Mouse (Mus musculus) adrenal gland, adult 2 months (tissue): Measurements from ENCODE around the gene Uspl1. TPM values are rescaled to one million over a fixed set of nuclear protein-coding genes. Genes with fewer than 3 reads are reported as not detected.

ENCODE experiments used
- DNase-seq: peaks from one replicate; pipeline ENCODE4 v3.0.0; 2021
- polyA plus RNA-seq: library from polyadenylated mRNA; depleted of rRNA; stranded (reverse); fragments of >200 nt; gene quantifications from 2 replicates; pipeline ENCODE4 v1.2.3, GENCODE M21; 2012
- total RNA-seq, 2 experiments: library from RNA; stranded (reverse); gene quantifications; 2 replicates each; pipeline ENCODE4 v1.2.3; 2021

Uspl1 gene
- total and polyA plus RNA-seq, 3 experiments: 4.2 to 40.7 (median 28.5) TPM

- DNase-seq: no peak
These were observed 26.9 kb downstream of the Uspl1 start for GRCm38 (mm10) chr5:149211041-149211440.

- no peak for DNase-seq
These were observed 28.7 kb downstream of the Uspl1 start for GRCm38 (mm10) chr5:149212806-149213205.

- no peak for DNase-seq
These were observed 31.4 kb downstream of the Uspl1 start for GRCm38 (mm10) chr5:149215540-149215939.

DNA sequence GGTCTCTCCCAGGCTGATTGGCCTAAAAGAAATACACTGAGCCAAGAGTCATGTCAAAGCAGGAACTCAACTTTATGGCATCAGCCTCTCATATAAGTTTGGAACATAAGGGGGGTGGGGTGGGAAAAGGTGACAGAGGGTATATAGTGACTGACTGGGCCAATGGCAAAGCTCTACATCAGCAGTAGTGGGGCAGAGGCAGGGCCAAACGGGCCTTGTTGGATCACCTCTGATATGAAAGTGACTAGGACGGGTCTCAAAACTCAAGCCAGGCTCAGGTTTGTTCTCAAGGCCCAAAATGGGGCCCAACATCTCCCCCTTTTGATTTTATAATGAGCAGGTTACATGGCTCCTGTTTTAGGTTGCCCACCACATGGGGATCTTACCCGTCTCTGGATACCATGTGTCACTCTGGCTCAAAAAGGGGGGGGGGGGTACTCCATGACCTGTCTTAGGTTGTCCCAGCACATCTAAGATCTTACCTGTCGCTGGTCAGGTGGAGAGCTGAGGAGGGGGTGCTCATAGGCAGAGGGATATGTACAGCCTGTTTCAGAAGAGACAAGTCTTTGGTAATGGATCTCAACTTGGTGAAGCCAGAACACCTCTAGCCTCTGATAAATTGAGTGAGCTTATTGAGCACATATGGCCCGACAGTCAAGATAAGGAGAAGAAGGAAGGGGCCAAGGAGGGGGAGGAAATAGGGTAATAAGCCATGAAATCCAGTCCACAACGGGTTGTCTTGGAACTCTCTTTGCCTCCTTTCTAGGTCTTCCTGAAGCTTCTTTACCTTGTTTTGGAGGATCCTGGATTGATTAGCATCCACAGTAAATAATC, 33.6 kb downstream of the Uspl1 start:
- DNase-seq: no peak

GRCm38 (mm10) chr5:149219493-149219892, 35.3 kb downstream of the Uspl1 start:
- no peak for DNase-seq

- DNase-seq: no peak
These were observed 37.2 kb downstream of the Uspl1 start for GRCm38 (mm10) chr5:149221355-149221754.

- DNase-seq: no peak
These were observed 40.5 kb downstream of the Uspl1 start for GRCm38 (mm10) chr5:149224666-149225065.

DNA sequence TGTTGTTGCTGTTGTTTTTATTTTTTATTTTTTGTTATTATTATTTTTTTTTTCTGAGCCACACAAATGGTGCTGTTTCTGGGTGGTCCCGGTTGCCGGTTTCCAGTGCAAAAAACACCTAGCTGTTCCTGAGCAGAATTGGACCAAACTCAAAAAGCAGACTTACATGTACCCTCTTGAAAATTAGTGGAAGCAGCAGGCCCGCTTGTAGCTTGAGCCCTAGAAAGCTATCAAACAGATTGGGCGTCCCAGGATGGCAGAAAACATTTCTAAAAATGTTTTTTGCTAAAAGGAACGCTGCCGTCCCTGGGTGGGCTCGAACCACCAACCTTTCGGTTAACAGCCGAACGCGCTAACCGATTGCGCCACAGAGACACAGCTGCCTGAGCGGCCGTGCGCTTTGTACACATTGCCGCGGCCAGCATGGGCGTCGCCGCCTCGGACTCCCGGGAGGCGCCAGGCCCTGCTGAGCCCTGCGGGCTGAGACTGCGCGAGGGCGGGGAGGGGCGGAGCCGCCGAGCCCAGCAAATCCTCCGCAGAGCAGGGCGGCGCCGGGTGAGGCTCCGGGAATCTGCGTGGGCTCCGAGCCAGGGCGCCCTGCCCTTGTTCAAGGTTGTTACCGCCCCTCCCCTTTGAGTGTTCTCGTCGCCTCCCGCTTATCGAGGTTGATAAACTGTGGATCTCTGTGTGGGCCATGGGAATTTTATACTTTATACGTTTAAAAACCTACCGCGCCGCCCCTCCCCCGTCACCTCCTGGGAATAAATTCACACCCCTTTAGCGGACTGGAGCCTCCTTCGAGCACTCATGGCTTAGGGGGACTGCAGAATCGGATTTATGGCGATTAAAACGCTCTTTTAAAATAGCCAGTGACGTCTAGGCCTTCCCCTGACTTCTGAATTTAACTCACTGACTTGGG, 44.8 kb downstream of the Uspl1 start:
- DNase-seq: peak; percentile 100

DNA sequence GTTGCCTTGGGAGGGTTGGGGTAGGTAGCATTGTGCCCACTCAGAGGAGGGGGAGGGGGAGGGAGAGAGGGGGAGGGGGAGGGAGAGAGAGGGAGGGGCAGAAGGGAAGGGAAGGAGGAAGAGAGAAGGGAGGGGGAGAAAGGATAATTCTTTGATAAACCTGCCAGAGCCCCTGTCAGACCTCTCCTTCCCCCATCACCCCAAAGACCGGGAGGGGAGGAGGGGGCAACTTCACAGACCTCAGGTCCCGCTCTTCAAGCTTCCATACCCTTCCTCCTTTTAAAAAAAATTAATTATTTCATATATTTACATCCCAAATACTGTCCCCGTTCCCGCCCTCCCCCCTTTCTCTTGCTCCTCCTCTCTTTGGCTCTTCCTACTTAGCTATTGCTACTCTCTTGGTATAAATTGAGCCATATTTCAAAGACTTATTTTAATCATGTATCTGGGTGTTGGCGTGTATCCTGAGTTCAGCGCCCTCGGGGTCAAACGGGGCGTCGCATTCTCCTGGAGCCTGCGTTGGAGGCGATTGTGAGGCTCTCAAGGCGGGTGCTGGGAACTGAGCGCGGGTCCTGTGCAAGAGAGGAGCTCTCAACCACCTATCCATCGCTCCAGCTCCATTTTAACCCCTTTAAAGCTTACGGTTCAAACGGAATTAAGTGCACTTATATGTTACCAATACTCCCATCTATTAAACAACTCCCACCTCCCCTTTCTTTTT, 45.6 kb downstream of the Uspl1 start:
- DNase-seq: no peak

DNA sequence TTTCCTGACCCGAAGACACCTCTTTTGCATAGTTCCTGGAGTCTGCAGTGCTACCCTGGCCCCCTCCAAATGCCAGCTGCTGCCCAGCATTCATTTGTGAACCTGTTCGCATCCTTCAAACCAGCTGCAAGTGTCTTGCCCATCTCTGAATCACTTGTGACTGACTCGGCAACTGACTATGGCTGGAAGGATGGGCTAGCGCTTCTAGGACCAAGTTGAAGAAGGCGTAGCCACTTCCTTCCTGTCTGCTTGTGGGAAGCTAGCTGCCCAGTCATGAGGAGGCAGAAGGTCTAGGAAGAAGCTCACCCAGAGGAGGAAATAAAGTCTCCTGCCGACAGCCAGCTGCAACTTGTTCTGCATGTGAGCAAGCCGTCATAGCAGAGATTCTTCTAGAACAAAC, 50.9 kb downstream of the Uspl1 start:
- DNase-seq: no peak

GRCm38 (mm10) chr5:149237221-149237950, 53.2 kb downstream of the Uspl1 start:
- DNase-seq: no peak

- peak; percentile 64 for DNase-seq
These were observed 58.3 kb downstream of the Uspl1 start for GRCm38 (mm10) chr5:149242467-149242866.

- DNase-seq: no peak
These were observed 58.9 kb downstream of the Uspl1 start for GRCm38 (mm10) chr5:149243053-149243452.

DNA sequence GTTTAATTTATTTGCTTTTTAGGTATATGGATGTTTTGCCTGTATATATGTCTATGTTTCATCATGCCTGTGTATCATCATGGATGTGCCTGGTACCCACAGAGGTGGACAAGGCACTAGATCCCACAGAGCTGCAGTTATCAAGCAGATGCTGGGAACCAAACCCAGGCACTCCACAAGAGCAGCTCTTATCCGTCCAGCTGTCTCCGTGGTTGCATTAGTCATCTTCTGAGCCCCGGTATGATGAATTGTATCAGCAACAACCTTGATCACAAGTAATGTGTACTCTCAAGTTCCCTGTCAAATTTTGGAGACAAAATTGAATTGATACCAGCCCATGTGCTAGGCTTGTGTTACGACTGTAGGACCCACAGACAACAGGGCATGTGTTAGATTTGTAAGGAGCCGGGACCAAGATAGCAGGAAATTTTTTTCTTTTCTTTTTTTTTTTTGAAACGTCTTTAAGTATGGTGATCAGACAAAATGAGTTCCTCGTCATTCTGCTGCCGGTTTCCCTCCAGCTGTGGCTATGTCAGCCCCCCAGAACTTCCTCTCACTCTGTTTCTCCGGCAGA, 61.3 kb downstream of the Uspl1 start:
- DNase-seq: peak; percentile 36

DNA sequence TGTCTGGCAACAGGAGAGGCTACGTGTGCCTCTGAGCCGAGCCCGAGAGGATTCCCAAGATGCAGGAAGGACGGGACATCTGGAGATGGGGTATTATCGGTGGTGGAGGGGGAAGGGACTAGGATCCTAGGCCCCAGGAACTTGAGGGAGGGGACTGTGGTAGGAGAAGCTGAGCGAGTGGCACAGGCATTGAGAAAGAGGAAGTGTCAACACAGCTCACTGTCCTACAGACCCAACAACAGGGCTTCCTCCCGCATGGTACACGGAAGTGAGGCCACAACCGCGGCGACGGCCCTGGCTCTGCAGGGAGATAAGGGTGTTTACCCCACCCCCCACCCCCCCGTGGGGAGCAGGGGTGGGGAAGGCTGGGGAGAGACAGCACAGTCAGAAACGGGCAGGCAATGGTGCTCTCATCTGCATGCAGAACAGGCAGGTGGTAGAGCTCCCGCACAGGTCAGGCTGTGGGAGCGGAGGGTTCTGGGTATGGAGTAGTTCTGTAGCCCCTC, 61.9 kb downstream of the Uspl1 start:
- peak; percentile 52 for DNase-seq

DNA sequence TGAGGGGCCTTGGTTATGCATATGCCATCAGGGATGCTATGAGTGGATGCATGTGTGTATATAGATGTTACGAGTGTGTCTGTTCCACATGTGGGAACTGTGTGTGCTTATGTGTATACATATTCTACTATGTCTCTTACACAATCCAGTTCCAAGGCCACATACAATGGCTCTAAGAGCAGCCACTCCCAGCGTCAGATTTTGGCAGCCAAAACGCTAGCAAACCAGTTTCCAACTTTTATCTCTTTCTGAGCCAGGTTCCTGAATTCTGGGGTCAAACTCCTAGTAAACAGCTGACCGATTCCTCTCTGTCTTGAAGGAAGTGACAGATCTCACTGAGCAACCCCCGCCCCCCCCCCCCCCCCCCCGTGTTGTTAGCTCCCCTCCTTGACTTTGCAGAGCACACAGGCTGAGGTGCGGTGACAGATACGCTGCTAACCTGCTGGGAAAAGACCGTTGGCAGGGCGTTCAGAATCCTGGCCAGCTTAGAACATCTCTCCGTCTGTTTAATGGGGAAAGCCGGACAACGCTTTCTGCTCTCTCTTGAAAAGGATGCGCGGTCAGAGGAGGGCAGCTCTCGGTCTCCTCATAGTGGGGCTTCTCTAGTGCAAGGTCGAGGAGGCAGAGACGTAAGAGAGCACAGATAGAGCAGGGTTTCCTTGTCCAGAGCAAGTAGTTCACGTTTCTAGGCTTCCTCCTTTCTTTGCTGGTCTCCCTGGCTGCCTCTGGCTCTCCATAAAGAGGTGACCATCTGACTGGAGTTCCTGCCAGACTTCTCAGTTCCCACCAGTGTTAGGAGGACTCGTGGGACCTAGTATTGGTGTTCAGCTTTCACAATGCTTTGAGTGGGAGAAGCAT, 63.1 kb downstream of the Uspl1 start:
- DNase-seq: no peak

DNA sequence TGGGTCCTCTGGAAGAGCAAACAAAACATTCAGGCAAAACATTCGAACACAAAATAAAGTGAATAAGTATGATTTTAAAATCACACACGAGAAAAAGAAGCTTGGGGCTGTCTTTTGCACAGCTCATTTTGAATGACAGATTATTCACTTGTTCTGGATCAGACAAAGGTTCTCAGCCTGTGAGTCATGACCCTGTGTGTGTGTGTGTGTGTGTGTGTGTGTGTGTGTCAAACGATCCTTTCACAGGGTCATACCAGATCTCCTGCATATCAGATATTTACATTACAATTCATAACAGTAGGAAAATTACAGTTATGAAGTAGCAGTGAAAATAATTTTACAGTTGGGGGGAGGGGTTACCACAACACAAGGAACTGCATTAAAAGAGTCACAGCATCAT, 68.2 kb downstream of the Uspl1 start:
- peak; percentile 58 for DNase-seq

GRCm38 (mm10) chr5:149253491-149253890, 69.3 kb downstream of the Uspl1 start:
- DNase-seq: no peak

GRCm38 (mm10) chr5:149255522-149255921, 71.4 kb downstream of the Uspl1 start:
- DNase-seq: no peak
